Mouse (Mus musculus) spleen, adult 2 months (tissue): ENCODE results near the gene 1810049J17Rik.

Source experiments
- CTCF ChIP-seq: fragments of 200-500 bp; IDR thresholded peaks from 2 replicates; pipeline ENCODE4 v1.5.1; 2011; ENCODE audit warnings: mild to moderate bottlenecking, inconsistent platforms; ENCODE audit not compliant: insufficient read depth, insufficient read length, insufficient replicate concordance; ENCODE audit errors: extremely low read depth
- POLR2A ChIP-seq: fragments of 200-500 bp; IDR thresholded peaks from 2 replicates; pipeline ENCODE4 v1.6.1; 2011; ENCODE audit warnings: low read depth, low read length, inconsistent platforms

DNA sequence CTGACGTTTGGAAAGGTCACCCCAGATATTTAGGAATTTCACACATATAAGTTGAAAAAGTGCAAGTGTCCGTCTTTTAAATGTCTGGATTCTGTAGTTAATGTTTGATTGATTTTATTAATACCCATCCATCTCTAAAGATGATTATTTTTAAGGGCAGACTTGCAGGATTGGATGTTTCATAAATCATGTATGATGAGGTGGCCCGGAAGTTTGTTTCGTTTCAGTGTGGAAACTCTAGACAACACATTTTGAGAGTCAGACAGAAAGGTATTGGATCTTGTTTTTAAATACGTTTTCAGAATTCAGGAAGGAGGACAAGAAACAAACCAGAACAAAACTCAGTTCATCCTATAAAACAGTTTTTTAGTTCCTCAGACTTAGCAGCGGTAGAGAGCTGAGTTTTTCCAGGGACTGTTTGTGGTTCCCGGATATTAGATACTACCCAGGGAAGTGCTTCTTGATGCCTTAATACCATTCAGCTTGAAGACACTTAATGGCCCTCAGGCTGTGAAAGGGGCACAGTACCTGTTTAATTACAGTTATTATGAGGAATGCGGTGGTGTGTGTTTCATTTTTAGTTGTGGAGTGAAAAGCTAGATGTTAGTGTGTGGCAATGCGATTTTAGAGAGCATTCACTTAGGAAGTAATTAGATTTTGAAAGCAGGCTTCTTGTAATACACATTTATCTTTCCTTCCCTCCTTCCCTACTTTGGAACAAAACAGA, 1.1 kb upstream of the 1810049J17Rik start:
- TF ChIP-seq POLR2A (no peak), CTCF (no peak)
